Mouse (Mus musculus): ENCODE data around the gene Irf6.

Irf6 gene

DNA sequence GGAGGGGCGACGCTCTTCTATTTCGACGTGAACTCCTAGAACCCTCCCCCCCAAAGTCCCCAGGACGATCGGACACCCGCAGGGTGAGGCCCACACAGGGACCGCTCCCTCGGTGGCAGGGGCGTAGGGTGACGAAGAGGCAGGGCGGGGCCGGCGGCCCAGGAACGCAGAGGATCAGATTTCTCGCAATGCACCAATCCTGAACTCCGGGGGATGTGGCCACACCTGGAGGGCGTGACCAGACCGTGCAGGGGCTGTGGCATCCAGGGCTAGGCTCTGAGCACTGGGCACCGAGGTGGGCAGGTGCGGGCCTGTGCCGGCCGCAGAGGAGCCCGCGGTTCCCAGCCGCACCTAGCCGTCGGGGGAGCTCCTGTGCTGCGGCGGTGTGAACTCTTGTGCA lies at the start of gene Irf6:
Gene Irf6, plus strand, starts transcription at position 240 of the 400 bp plus-strand sequence.
- ChIA-PET POLR2A (interaction anchor here in 3 of 4 experiments (0.9 to 2.2 kb wide), 9 partner anchors 8 to 23 kb away, joined by 3 to 9 read pairs (median 4); partner anchors contain the start of genes Diexf (in 2 of the 3) and A130010J15Rik (in 1 of the 3)), CTCF (interaction anchor here in 3 of 4 experiments (0.5 to 3.5 kb wide), 6 partner anchors 22 to 351 kb away, joined by 3 to 13 read pairs (median 7); partner anchors contain the start of gene Diexf (in 2 of the 3))

GRCm38 (mm10) chr1:193112093-193112492 lies 40.8 kb upstream of the Irf6 start:
- POLR2A ChIA-PET, result interaction anchor here in 1 of 4 experiments (0.6 to 1.5 kb wide), 2 partner anchors 12 to 17 kb away, joined by 3 read pairs; no protein-coding TSS in a partner anchor
- CTCF ChIA-PET, result no interaction called here

DNA sequence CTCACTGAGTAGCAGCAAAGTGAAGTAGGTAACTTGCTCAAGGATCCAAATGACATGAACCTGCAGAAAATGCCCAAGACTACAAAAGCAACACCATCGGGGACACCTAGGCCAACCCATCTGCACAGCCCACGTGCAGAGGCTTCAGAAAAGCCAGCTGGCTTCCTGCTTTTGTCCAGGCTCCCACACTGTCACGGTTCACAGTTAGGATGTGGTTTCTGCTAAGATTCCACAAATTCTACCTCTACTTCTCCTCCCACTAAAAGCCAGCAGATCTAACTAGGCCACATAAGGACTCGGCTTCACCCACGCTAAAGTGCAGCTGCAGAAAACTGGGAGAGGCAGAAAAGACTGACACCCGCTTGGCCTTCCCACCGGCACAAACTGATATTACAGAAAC lies 30.1 kb upstream of the Irf6 start:
- CTCF ChIA-PET, result no interaction called here
- POLR2A ChIA-PET, result interaction anchor here in 2 of 4 experiments (0.6 to 1.3 kb wide), 4 partner anchors 19 to 999 kb away, joined by 3 to 7 read pairs (median 4); no protein-coding TSS in a partner anchor

DNA sequence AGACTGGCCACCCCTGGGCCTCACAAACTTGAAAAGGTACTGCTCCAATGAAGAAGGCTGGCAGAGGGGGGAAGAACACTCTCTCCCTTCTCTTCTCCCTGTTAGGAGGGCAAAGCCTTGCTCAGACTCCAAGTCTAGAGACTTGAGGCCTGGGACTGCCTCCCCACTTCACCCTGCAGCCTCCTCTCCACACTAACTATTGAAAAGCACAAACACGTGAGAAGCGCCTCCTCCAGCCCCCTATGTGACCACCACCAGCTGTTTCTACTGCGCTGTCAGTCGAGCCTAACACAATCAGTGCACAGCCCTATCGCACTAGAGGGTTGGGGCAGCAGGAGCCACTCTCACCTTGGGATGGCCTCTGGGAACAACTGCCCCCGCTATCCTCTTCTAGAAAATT lies 29.6 kb upstream of the Irf6 start:
- POLR2A ChIA-PET, result interaction anchor here in 2 of 4 experiments (0.6 to 1.3 kb wide), 4 partner anchors 19 to 1000 kb away, joined by 3 to 7 read pairs (median 4); no protein-coding TSS in a partner anchor
- CTCF ChIA-PET, result no interaction called here

DNA sequence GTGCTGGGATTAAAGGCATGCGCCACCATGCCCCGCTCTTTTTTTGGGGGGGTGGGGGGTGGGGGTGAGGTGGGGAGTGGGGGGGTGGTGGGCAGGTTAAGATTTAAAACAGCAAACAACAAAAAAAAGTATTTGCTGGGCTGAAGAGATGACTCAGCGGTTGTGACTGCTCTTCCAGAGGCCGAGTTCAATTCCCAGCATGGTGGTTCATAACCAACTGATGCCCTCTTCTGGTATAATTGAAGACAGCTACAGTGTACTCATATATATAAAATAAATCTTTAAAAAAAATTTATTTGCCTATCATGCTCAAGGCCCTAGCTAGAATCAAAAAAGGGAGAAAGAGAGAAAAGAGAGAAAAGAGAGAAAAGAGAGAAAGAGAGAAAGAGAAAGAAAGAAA lies 27.1 kb upstream of the Irf6 start:
- ChIA-PET POLR2A (interaction anchor here in 1 of 4 experiments (0.7 kb wide), 1 partner anchor 230 kb away, joined by 3 read pairs; no protein-coding TSS in a partner anchor), CTCF (interaction anchor here in 2 of 4 experiments (0.7 kb wide), 3 partner anchors 147 to 341 kb away, joined by 4 to 13 read pairs (median 10); no protein-coding TSS in a partner anchor)

DNA sequence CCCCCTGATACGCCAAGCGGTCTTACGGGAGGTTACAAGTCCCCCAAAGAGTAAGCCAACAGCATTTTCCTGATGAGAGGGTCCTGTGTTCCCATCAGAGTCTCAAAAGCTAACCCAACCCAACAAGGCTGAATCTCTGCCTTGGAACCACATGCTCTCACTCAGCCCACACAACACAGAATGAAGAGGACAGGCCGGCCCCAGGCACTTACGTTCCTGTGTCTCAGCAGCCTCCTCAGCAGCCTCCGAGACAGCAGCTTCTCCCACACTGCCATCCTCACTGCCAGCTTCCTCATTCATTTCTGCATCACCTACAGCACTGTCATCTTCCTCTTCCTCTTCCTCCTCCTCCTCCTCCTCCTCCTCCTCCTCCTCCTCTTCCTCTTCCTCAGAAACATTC lies 24.9 kb upstream of the Irf6 start:
- CTCF ChIA-PET, result interaction anchor here in 1 of 4 experiments (0.6 kb wide), 1 partner anchor 719 kb away, joined by 3 read pairs; no protein-coding TSS in a partner anchor
- POLR2A ChIA-PET, result interaction anchor here in 1 of 4 experiments (0.8 to 1.0 kb wide), 3 partner anchors 8 to 25 kb away, joined by 3 read pairs; no protein-coding TSS in a partner anchor

GRCm38 (mm10) chr1:193129321-193129720 lies 23.6 kb upstream of the Irf6 start:
- ChIA-PET CTCF (interaction anchor here in 3 of 4 experiments (0.7 to 1.7 kb wide), 9 partner anchors 14 to 366 kb away, joined by 3 to 13 read pairs (median 4); partner anchors contain the start of gene Irf6 (in 2 of the 3)), POLR2A (interaction anchor here in 3 of 4 experiments (0.7 to 2.8 kb wide), 19 partner anchors 9 to 470 kb away, joined by 3 to 29 read pairs (median 5); partner anchors contain the start of genes Hhat (in 1 of the 3), Irf6 (in 1 of the 3) and Syt14 (in 1 of the 3))

GRCm38 (mm10) chr1:193129786-193130455 lies 23.0 kb upstream of the Irf6 start, which contains the start of gene Diexf:
Gene Diexf (minus strand): TSS chr1:193130272.
- POLR2A ChIA-PET, result interaction anchor here (0.5 to 2.8 kb wide), 54 partner anchors 8 to 1732 kb away, joined by 3 to 29 read pairs (median 4); partner anchors contain the start of genes Hhat (in 1 of the 4), Irf6 (in 1 of the 4) and Syt14 (in 1 of the 4)
- CTCF ChIA-PET, result interaction anchor here (0.5 to 1.7 kb wide), 43 partner anchors 8 to 1469 kb away, joined by 3 to 13 read pairs (median 4); partner anchors contain the start of genes Irf6 (in 2 of the 4) and Syt14 (in 1 of the 4)

GRCm38 (mm10) chr1:193130456-193130825 lies 22.5 kb upstream of the Irf6 start:
- ChIA-PET POLR2A (interaction anchor here (0.5 to 2.8 kb wide), 54 partner anchors 8 to 1733 kb away, joined by 3 to 29 read pairs (median 4); partner anchors contain the start of genes Hhat (in 1 of the 4), Irf6 (in 1 of the 4) and Syt14 (in 1 of the 4)), CTCF (interaction anchor here (0.5 to 1.7 kb wide), 34 partner anchors 8 to 1469 kb away, joined by 3 to 13 read pairs (median 4); partner anchors contain the start of genes Irf6 (in 2 of the 4) and Syt14 (in 1 of the 4))

GRCm38 (mm10) chr1:193130839-193131238 lies 22.1 kb upstream of the Irf6 start:
- POLR2A ChIA-PET, result interaction anchor here in 3 of 4 experiments (0.7 to 2.8 kb wide), 28 partner anchors 11 to 1733 kb away, joined by 3 to 29 read pairs (median 4); partner anchors contain the start of gene Syt14 (in 1 of the 3)
- CTCF ChIA-PET, result interaction anchor here (0.5 to 1.7 kb wide), 22 partner anchors 7 to 1468 kb away, joined by 3 to 13 read pairs (median 4); partner anchors contain the start of gene Irf6 (in 2 of the 4)

GRCm38 (mm10) chr1:193131311-193131948 lies 21.5 kb upstream of the Irf6 start:
- ChIA-PET CTCF (interaction anchor here in 1 of 4 experiments (0.6 kb wide), 1 partner anchor 570 kb away, joined by 3 read pairs; no protein-coding TSS in a partner anchor), POLR2A (interaction anchor here in 2 of 4 experiments (0.8 to 2.8 kb wide), 4 partner anchors 13 to 96 kb away, joined by 3 to 29 read pairs (median 7); partner anchors contain the start of gene Syt14 (in 1 of the 2))

GRCm38 (mm10) chr1:193132385-193132784 lies 20.5 kb upstream of the Irf6 start:
- ChIA-PET CTCF (no interaction called here), POLR2A (no interaction called here)

DNA sequence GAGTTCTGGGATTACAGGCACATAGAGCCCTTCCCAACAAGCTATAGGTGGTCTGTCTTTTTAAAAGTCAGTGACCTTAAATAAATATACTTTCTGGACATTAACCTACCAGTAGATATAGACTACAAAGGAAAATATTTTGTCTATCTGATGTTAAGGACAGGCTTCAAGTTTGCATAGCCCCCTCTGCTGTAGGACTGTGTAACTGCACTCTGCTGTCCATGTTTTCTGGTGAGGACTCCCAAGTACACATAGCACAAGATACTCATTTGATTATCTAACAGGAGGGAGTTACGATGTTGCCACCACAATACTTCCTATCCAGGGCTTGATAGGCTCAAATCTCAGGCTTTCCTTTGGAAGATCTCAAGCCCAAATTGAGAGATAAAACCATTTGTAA lies 19.2 kb upstream of the Irf6 start:
- ChIA-PET POLR2A (no interaction called here), CTCF (interaction anchor here in 2 of 4 experiments (0.6 to 0.8 kb wide), 2 partner anchors 11 to 26 kb away, joined by 3 read pairs; no protein-coding TSS in a partner anchor)

- POLR2A ChIA-PET, result interaction anchor here in 3 of 4 experiments (0.6 to 1.1 kb wide), 3 partner anchors 8 to 351 kb away, joined by 3 to 6 read pairs (median 6); partner anchors contain the start of gene Diexf (in 1 of the 3)
Measured at GRCm38 (mm10) chr1:193138087-193138486, 14.8 kb upstream of the Irf6 start.

GRCm38 (mm10) chr1:193138669-193139068 lies 14.2 kb upstream of the Irf6 start:
- CTCF ChIA-PET, result interaction anchor here in 3 of 4 experiments (0.7 to 1.4 kb wide), 2 partner anchors 9 to 15 kb away, joined by 3 to 6 read pairs (median 4); partner anchors contain the start of gene Diexf (in 3 of the 3)
- POLR2A ChIA-PET, result interaction anchor here in 2 of 4 experiments (0.7 to 1.0 kb wide), 2 partner anchors 9 to 396 kb away, joined by 3 to 6 read pairs; partner anchors contain the start of gene Diexf (in 1 of the 2)

More at GRCm38 (mm10) chr1:193138087-193138486, 14.8 kb upstream of the Irf6 start:
- CTCF ChIA-PET, result interaction anchor here in 3 of 4 experiments (0.7 to 1.4 kb wide), 3 partner anchors 8 to 642 kb away, joined by 3 to 6 read pairs (median 4); partner anchors contain the start of gene Diexf (in 3 of the 3)

GRCm38 (mm10) chr1:193141118-193141517 lies 11.8 kb upstream of the Irf6 start:
- ChIA-PET POLR2A (interaction anchor here in 2 of 4 experiments (1.0 to 1.1 kb wide), 2 partner anchors 11 to 12 kb away, joined by 3 to 5 read pairs; partner anchors contain the start of genes Diexf (in 1 of the 2) and Irf6 (in 1 of the 2)), CTCF (interaction anchor here in 2 of 4 experiments (0.6 to 1.5 kb wide), 2 partner anchors 11 kb away, joined by 3 to 5 read pairs; partner anchors contain the start of gene Diexf (in 2 of the 2))

DNA sequence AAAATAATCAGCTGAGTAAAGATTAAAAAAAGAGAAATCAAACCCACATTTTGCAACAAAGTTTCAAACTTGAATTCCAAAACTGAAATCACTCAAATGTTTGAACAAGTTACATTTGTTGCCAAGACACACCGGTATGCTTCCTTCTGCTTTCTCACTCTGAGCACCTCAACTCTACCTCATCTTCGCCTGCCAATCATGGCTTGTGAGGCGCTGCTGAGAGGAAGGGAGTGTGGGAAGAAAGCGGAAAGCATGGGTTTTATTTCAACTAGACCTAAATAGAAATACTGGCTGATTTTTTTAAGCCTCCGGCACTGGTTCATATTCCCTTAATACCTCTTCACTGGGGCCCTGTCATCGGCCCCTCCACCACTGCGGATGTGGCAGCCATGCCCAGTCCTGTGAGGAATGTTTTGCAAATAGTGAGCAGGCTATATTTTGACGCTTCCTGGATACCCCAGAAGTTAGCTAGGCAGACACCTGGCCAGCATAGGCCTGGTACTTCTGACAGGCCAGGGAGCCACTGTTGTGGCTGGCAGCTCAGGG lies 10.3 kb upstream of the Irf6 start:
- CTCF ChIA-PET, result no interaction called here

More for the DNA sequence above, 10.3 kb upstream of the Irf6 start:
- POLR2A ChIA-PET, result interaction anchor here in 3 of 4 experiments (0.5 to 1.7 kb wide), 3 partner anchors 12 to 952 kb away, joined by 3 to 6 read pairs (median 3); partner anchors contain the start of gene Diexf (in 2 of the 3)

Measured in embryonic stem cell, embryonic (primary cell).